Mouse (Mus musculus) kidney, embryonic 14.5 days (tissue): ENCODE results near the gene Pdpk1. TPM values are rescaled to one million over a fixed set of nuclear protein-coding genes. Genes with fewer than 3 reads are reported as not detected.

Experiments
- polyA plus RNA-seq: library from polyadenylated mRNA; unstranded; fragments of >200 nt; fragmentation: Nextera tagmentation; extraction: Ambion mirVana; gene quantifications from 2 replicates; pipeline ENCODE4 v1.2.1, GENCODE M21; 2014

Gene Pdpk1
- polyA plus RNA-seq, 1 experiment from 2014 or later, result 44.0 TPM

Other genes with a start within 250 kb of the Pdpk1 start
- gene Dcpp3, start 233.5 kb downstream of the Pdpk1 start, polyA plus RNA-seq, result not detected in 2 replicates
- not detected in 2 replicates for gene Sbp, start 209.3 kb downstream of the Pdpk1 start, polyA plus RNA-seq
- not detected in 2 replicates for gene Sbpl, start 195.7 kb downstream of the Pdpk1 start, polyA plus RNA-seq
- 0.26 and 0.30 TPM in 2 replicates for gene Prss30, start 170.4 kb downstream of the Pdpk1 start, polyA plus RNA-seq
- 0.59 and 0.91 TPM in 2 replicates for gene Prss22, start 152.8 kb downstream of the Pdpk1 start, polyA plus RNA-seq
- not detected in 2 replicates for gene Prss27, start 112.8 kb downstream of the Pdpk1 start, polyA plus RNA-seq
- gene Kctd5, start 77.4 kb downstream of the Pdpk1 start, polyA plus RNA-seq, result 46.2 and 65.1 TPM in 2 replicates
- 33.0 and 37.5 TPM in 2 replicates for gene Amdhd2, start 12.8 kb upstream of the Pdpk1 start, polyA plus RNA-seq
- gene Atp6v0c, start 18.8 kb upstream of the Pdpk1 start, polyA plus RNA-seq, result 528 and 578 TPM in 2 replicates
- 5.0 and 8.2 TPM in 2 replicates for gene Tbc1d24, start 54.6 kb upstream of the Pdpk1 start, polyA plus RNA-seq
- 4.6 and 5.3 TPM in 2 replicates for gene Ntn3, start 58.6 kb upstream of the Pdpk1 start, polyA plus RNA-seq
- 13.4 and 14.8 TPM in 2 replicates for gene Tedc2, start 69.9 kb upstream of the Pdpk1 start, polyA plus RNA-seq
- 43.9 and 66.6 TPM in 2 replicates for gene Ccnf, start 100.6 kb upstream of the Pdpk1 start, polyA plus RNA-seq
- gene Abca17, start 200.1 kb upstream of the Pdpk1 start, polyA plus RNA-seq, result not detected in 2 replicates
- gene Abca3, start 201.0 kb upstream of the Pdpk1 start, polyA plus RNA-seq, result 10.0 and 13.1 TPM in 2 replicates